Mouse (Mus musculus) stomach, postnatal 0 days (tissue): Measurements from ENCODE around the gene Naa25. TPM values are rescaled to one million over a fixed set of nuclear protein-coding genes. Genes with fewer than 3 reads are reported as not detected.

Experiments
- ATAC-seq: fragments of 200-750 bp; cut with Nextera tagmentation; 2 replicates; pipeline ENCODE4 v1.8.0; 2017; ENCODE audit not compliant: low FRiP score, low TSS enrichment
- DNase-seq: peaks from one replicate; pipeline ENCODE4 v3.0.0-alpha.2; 2016; ENCODE audit warnings: low spot score
- H3K27ac ChIP-seq: fragments of 300-500 bp; sonication (generic); replicated peaks from 2 replicates; pipeline ENCODE4 v1.5.1; 2014; ENCODE audit warnings: mild to moderate bottlenecking, control low read depth
- H3K27me3 ChIP-seq: fragments of 300-500 bp; sonication (generic); 2 replicates; pipeline ENCODE4 v1.6.1; 2014; ENCODE audit warnings: low read length; ENCODE audit not compliant: control insufficient read depth, insufficient read depth
- H3K36me3 ChIP-seq: fragments of 300-500 bp; sonication (generic); 2 replicates; pipeline ENCODE4 v1.6.1; 2014; ENCODE audit warnings: low read length, mixed read lengths; ENCODE audit not compliant: control insufficient read depth, insufficient read depth
- H3K4me1 ChIP-seq: fragments of 300-500 bp; sonication (generic); replicated peaks from 2 replicates; pipeline ENCODE4 v1.6.1; 2014; ENCODE audit warnings: antibody characterized with exemption; ENCODE audit not compliant: control insufficient read depth, insufficient read depth
- H3K4me2 ChIP-seq: fragments of 300-500 bp; sonication (generic); replicated peaks from 2 replicates; pipeline ENCODE4 v1.6.1; 2014; ENCODE audit warnings: low read depth, mild to moderate bottlenecking, control low read depth, moderate library complexity
- H3K4me3 ChIP-seq: fragments of 300-500 bp; sonication (generic); 2 replicates; pipeline ENCODE4 v1.5.1; 2014; ENCODE audit warnings: low read depth, low read length, control low read depth
- H3K9ac ChIP-seq: fragments of 300-500 bp; sonication (generic); 2 replicates; pipeline ENCODE4 v1.6.1; 2014; ENCODE audit warnings: mild to moderate bottlenecking, low read length, control low read depth, mixed read lengths
- H3K9me3 ChIP-seq: fragments of 300-500 bp; sonication (generic); 2 replicates; pipeline ENCODE4 v1.6.1; 2016; ENCODE audit warnings: low read length; ENCODE audit not compliant: control insufficient read depth
- CTCF ChIP-seq: IDR thresholded peaks from 2 replicates; pipeline ENCODE4 v1.5.1; 2016; ENCODE audit warnings: antibody characterized with exemption, low read depth, mild to moderate bottlenecking, moderate library complexity
- EP300 ChIP-seq: optimal IDR thresholded peaks from 2 replicates; pipeline ENCODE3; 2016; ENCODE audit warnings: antibody characterized with exemption
- WGBS: fragments of 180-500 bp; shearing (Covaris S2); extraction: QIAGEN DNeasy Blood & Tissue Kit; methylation state at CpG from one replicate; pipeline ENCODE4 v1.1.7; 2014; 5-methylcytosine and 5-hydroxymethylcytosine counted together
- polyA plus RNA-seq: library from polyadenylated mRNA; unstranded; fragments of >200 nt; fragmentation: Nextera tagmentation; extraction: Ambion mirVana; gene quantifications from 2 replicates; pipeline ENCODE4 v1.2.1, GENCODE M21; 2015

The Naa25 gene
- polyA plus RNA-seq, 1 experiment from 2014 or later: 21.6 TPM

GRCm38 (mm10) chr5:121438131-121438530 lies 40.4 kb downstream of the Naa25 start:
- DNase-seq: no peak
- H3K36me3 ChIP-seq: peaks cover 41% of the 10 kb centered on the region
- 79% methylated on average over 5 of the region's 5 CpGs for WGBS

GRCm38 (mm10) chr5:121438756-121439155 lies 41.0 kb downstream of the Naa25 start:
- no peak for DNase-seq
- H3K9me3 ChIP-seq: no peaks in the 10 kb centered on the region
- no peak overlapping the region for H3K4me2 ChIP-seq
- H3K27ac ChIP-seq: no peak overlapping the region
- H3K36me3 ChIP-seq: peaks cover 35% of the 10 kb centered on the region
- 73% methylated on average over 11 of the region's 11 CpGs for WGBS
- H3K4me3 ChIP-seq: no peak overlapping the region
- no peaks in the 10 kb centered on the region for H3K4me1 ChIP-seq
- no peaks in the 10 kb centered on the region for H3K27me3 ChIP-seq
- TF ChIP-seq EP300: no peak
- TF ChIP-seq CTCF: no peak
- H3K9ac ChIP-seq: no peak overlapping the region
- ATAC-seq: no peak

More at GRCm38 (mm10) chr5:121438131-121438530, 40.4 kb downstream of the Naa25 start:
- H3K4me3 ChIP-seq: no peak overlapping the region
- TF ChIP-seq CTCF (no peak), EP300 (no peak)
- H3K27me3 ChIP-seq: no peaks in the 10 kb centered on the region
- H3K4me2 ChIP-seq: no peak overlapping the region
- ATAC-seq: no peak
- H3K4me1 ChIP-seq: no peaks in the 10 kb centered on the region
- H3K9me3 ChIP-seq: no peaks in the 10 kb centered on the region
- H3K27ac ChIP-seq: no peak overlapping the region
- H3K9ac ChIP-seq: no peak overlapping the region

GRCm38 (mm10) chr5:121443548-121443947 lies 45.8 kb downstream of the Naa25 start:
- Histone ChIP-seq H3K9ac (no peak overlapping the region), H3K4me1 (no peaks in the 10 kb centered on the region), H3K4me3 (no peak overlapping the region), H3K27me3 (no peaks in the 10 kb centered on the region), H3K36me3 (peaks cover 34% of the 10 kb centered on the region), H3K27ac (no peak overlapping the region), H3K4me2 (no peak overlapping the region), H3K9me3 (no peaks in the 10 kb centered on the region)
- peak; percentile 63 for DNase-seq
- TF ChIP-seq CTCF (peak; percentile 66), EP300 (no peak)
- whole genome bisulfite sequencing: 96% methylated on average over 3 of the region's 3 CpGs
- no peak for ATAC-seq

GRCm38 (mm10) chr5:121444870-121445269 lies 47.1 kb downstream of the Naa25 start:
- Histone ChIP-seq H3K4me3 (no peak overlapping the region), H3K27ac (no peak overlapping the region), H3K9ac (no peak overlapping the region), H3K4me1 (no peaks in the 10 kb centered on the region), H3K4me2 (no peak overlapping the region), H3K27me3 (no peaks in the 10 kb centered on the region), H3K36me3 (peaks cover 30% of the 10 kb centered on the region), H3K9me3 (no peaks in the 10 kb centered on the region)
- no peak for TF ChIP-seq EP300
- ATAC-seq: no peak
- whole genome bisulfite sequencing: 87% methylated on average over 5 of the region's 5 CpGs
- DNase-seq: no peak

- no peak overlapping the region for H3K27ac ChIP-seq
- H3K9me3 ChIP-seq: no peaks in the 10 kb centered on the region
- DNase-seq (peak; percentile 33), ATAC-seq (no peak)
- no peaks in the 10 kb centered on the region; the same call in 1 of the 2 replicates for H3K4me1 ChIP-seq
- TF ChIP-seq EP300 (no peak), CTCF (peak; percentile 58)
- H3K27me3 ChIP-seq: no peaks in the 10 kb centered on the region
- peaks cover 21% of the 10 kb centered on the region for H3K36me3 ChIP-seq
- no peak overlapping the region for H3K9ac ChIP-seq
- no peak overlapping the region for H3K4me3 ChIP-seq
- H3K4me2 ChIP-seq: no peak overlapping the region
- WGBS: 95% methylated on average over 3 of the region's 3 CpGs
These were observed 50.7 kb downstream of the Naa25 start for GRCm38 (mm10) chr5:121448450-121448849.

- 66% methylated on average over 6 of the region's 6 CpGs for WGBS
- Histone ChIP-seq H3K9me3 (no peaks in the 10 kb centered on the region), H3K4me2 (no peak overlapping the region), H3K27me3 (no peaks in the 10 kb centered on the region), H3K9ac (no peak overlapping the region), H3K36me3 (peaks cover 18% of the 10 kb centered on the region), H3K4me3 (no peak overlapping the region), H3K4me1 (peaks cover 8% of the 10 kb centered on the region), H3K27ac (no peak overlapping the region)
- ATAC-seq: no peak
- DNase-seq: peak; percentile 74
- peak; percentile 75 for TF ChIP-seq CTCF
- no peak for TF ChIP-seq EP300
These were observed 52.2 kb downstream of the Naa25 start for GRCm38 (mm10) chr5:121449976-121450375.
